Mouse (Mus musculus): Measurements from ENCODE around the gene Rhoa. TPM values are rescaled to one million over a fixed set of nuclear protein-coding genes. Genes with fewer than 3 reads are reported as not detected.

Gene Rhoa
- total RNA-seq, 2 experiments from 2014 or later = 97.0 to 97.5 TPM

- intact Hi-C loops (cut with DNase I) = no loop called here
- DNase-seq = peak in 1 of 2 experiments; percentile 13
Observed at GRCm38 (mm10) chr9:108386816-108387215, 80.9 kb downstream of the Rhoa start.

Other genes starting within 250 kb of the Rhoa start
- not detected for gene Mst1, start 225.7 kb upstream of the Rhoa start, total RNA-seq (2021)
- gene Rnf123, start 222.8 kb upstream of the Rhoa start, total RNA-seq (2021) = 100 to 1,000 TPM; 141 to 153 TPM
- gene Apeh, start 211.5 kb upstream of the Rhoa start, total RNA-seq (2021) = 10 to 100 TPM; 26.0 to 31.0 TPM
- gene Bsn, start 115.7 kb upstream of the Rhoa start, total RNA-seq (2021) = under 1 TPM; 0.05 TPM
- 100 to 1,000 TPM; 170 to 174 TPM for gene Dag1, start 42.2 kb upstream of the Rhoa start, total RNA-seq (2021)
- 10 to 100 TPM in 1 of 2 experiments, 1 to 10 TPM in 1; 9.4 to 11.4 TPM for gene Nicn1, start 15.7 kb upstream of the Rhoa start, total RNA-seq (2021)
- gene Amt, start 9.3 kb upstream of the Rhoa start, total RNA-seq (2021) = 1 to 10 TPM in 1 of 2 experiments, under 1 TPM in 1; 0.94 to 1.3 TPM
- gene Tcta, start within 50 bp of the Rhoa start, total RNA-seq (2021) = 10 to 100 TPM; 24.9 to 25.1 TPM
- gene Gpx1, start 32.8 kb downstream of the Rhoa start, total RNA-seq (2021) = 10 to 100 TPM; 60.9 to 78.2 TPM
- gene Usp4, start 41.7 kb downstream of the Rhoa start, total RNA-seq (2021) = 10 to 100 TPM; 61.5 to 70.3 TPM
- under 1 TPM; 0.32 to 0.48 TPM for gene 1700102P08Rik, start 86.7 kb downstream of the Rhoa start, total RNA-seq (2021)
- not detected for gene Ccdc36, start 122.4 kb downstream of the Rhoa start, total RNA-seq (2021)
- gene BC048562, start 130.4 kb downstream of the Rhoa start, total RNA-seq (2021) = not detected
- 10 to 100 TPM; 13.3 to 20.0 TPM for gene Ccdc71, start 154.4 kb downstream of the Rhoa start, total RNA-seq (2021)
- gene Klhdc8b, start 155.5 kb downstream of the Rhoa start, total RNA-seq (2021) = 1 to 10 TPM; 1.7 to 3.1 TPM
- 100 to 1,000 TPM; 118 to 129 TPM for gene Lamb2, start 173.6 kb downstream of the Rhoa start, total RNA-seq (2021)
- 100 to 1,000 TPM; 105 to 120 TPM for gene Usp19, start 184.5 kb downstream of the Rhoa start, total RNA-seq (2021)
- gene Qars, start 201.6 kb downstream of the Rhoa start, total RNA-seq (2021) = 10 to 100 TPM; 69.7 to 81.7 TPM
- gene Qrich1, start 210.7 kb downstream of the Rhoa start, total RNA-seq (2021) = 10 to 100 TPM; 49.3 to 51.9 TPM